Mouse (Mus musculus) T-helper 1 cell (primary cell): ENCODE data around the gene Rad51d.
"Not testable (repeated sequence)": the region's sequence is repeated elsewhere in the genome, so short reads cannot be mapped to it uniquely, and the experiment has no call there.

ENCODE experiments used
- in situ Hi-C: fragments of 300-600 bp; cut with MboI, MseI; formaldehyde crosslinking; loops from one replicate; pipeline ENCODE4 v1.15.1; 2025; ENCODE audit warnings: high pct_unique_total_duplicates

Gene Rad51d

DNA sequence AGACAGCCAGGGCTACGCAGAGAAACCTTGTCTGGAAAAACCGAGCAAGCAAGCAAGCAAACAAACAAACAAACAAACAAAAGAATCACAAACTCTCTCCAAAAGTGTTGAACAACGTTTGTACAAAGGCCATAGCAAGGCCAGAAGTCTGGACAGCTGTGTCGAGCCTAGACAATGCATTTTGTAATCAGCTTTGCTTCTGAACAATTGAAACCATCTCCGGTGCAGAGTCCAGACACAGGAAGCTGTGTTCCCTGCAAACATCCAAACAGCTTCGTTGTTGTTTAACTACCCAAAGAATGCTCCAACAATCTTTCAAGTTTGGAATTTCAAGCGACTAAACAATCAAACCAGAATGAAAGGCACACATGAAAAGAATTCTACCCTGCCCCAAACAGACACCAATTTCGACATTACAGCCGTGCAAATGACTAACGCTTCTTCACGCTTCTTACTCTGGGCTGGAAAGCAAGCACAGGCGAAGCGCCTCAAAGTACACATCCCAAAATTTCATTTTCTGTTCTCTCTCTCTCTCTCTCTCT lies 33.0 kb downstream of the Rad51d start:
- in situ Hi-C loops = no loop called here

GRCm38 (mm10) chr11:82856032-82856431 lies 34.4 kb downstream of the Rad51d start:
- in situ Hi-C loops = no loop called here

GRCm38 (mm10) chr11:82855327-82855973 lies 35.0 kb downstream of the Rad51d start:
- in situ Hi-C loops = no loop called here

DNA sequence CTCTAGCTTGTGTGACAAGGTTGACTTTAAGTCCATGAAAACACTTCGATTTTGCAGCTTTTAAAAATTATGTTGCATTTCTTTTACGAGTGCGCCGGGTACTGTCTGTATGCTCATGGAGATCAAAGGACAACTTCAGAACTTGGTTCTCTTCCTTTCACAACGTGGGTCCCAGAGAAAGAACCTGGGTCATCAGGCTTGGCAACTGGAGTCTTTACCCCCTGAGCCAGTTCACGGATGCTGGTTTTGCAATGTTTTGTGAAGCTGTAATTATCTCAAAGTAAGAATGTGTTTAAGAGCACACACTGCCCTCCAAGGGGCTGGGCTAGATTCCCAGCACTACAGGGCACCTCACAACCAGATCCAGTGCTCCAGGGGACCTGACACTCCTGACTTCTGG lies 36.3 kb downstream of the Rad51d start:
- in situ Hi-C loops = no loop called here

GRCm38 (mm10) chr11:82852958-82853357 lies 37.5 kb downstream of the Rad51d start:
- in situ Hi-C loops = no loop called here

- in situ Hi-C loops = no loop called here
Observed at GRCm38 (mm10) chr11:82852540-82852939, 37.9 kb downstream of the Rad51d start.

- in situ Hi-C loops = no loop called here
Observed at GRCm38 (mm10) chr11:82852115-82852514, 38.3 kb downstream of the Rad51d start.

GRCm38 (mm10) chr11:82850259-82850658 lies 40.2 kb downstream of the Rad51d start:
- in situ Hi-C loops = no loop called here

- in situ Hi-C loops = no loop called here
Observed at GRCm38 (mm10) chr11:82847571-82848000, 42.8 kb downstream of the Rad51d start.

DNA sequence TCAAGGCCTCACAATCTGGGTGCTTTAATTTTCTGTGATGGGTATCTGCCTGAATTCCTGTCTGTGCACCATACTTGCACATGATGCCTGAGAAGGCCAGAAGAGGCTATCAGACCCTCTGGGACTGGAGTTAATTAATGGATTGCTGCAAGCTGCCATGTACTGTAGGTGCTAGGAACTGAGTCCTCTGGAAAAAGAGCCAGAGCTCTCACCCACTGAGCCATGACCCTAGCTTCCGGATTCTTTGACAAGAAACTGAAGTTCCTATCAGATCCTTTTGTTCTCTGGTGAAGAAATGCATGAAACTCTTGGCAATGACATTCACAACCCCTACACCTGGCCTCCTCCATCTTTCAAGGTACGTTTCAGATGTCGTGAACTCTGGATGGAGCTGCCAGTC lies 43.5 kb downstream of the Rad51d start:
- in situ Hi-C loops = no loop called here

DNA sequence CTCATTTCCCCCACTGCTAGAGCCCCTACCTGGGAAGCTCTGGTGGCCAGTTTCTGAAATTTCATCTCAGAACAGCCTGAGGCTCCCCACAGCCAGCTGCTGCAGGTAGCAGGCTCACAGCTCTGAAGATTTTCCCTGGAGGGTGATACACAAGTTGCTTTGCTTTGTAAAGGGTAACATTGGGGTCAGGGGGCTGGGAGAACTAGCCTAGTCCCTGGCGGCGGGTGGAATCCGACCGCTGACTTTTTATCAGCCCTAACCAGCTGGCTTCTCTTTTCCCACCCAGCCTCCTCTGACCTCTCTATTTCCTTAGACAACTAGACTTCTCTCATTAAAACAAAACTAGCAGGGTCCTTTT lies 44.4 kb downstream of the Rad51d start:
- in situ Hi-C loops = no loop called here

- in situ Hi-C loops = no loop called here
Observed at GRCm38 (mm10) chr11:82845415-82846078, 44.9 kb downstream of the Rad51d start.

GRCm38 (mm10) chr11:82844771-82845414 lies 45.5 kb downstream of the Rad51d start:
- in situ Hi-C loops = no loop called here

GRCm38 (mm10) chr11:82838511-82838910 lies 51.9 kb downstream of the Rad51d start:
- in situ Hi-C loops = no loop called here

DNA sequence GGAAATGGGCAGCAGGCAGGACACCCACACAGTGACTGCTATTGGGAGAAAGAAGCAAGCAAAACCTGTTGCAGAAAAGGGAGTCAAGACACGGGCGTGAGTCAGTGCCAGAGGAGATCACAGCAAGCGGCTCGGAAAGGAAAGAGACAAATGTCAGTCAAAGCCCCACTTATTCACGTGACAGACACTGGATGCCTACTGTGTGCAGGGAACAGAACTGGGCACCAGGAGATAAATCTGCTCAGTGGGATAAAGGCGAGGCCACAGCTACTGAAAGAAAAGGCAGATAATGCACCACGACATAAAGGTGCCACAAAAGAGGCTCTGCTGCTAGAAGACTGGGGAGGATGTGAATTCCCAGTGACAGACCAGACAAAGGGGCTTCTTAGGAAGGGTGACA lies 52.6 kb downstream of the Rad51d start:
- in situ Hi-C loops = no loop called here

- in situ Hi-C loops = no loop called here
Observed at GRCm38 (mm10) chr11:82837192-82837591, 53.2 kb downstream of the Rad51d start.

GRCm38 (mm10) chr11:82835616-82836432 lies 54.6 kb downstream of the Rad51d start:
- in situ Hi-C loops = no loop called here

DNA sequence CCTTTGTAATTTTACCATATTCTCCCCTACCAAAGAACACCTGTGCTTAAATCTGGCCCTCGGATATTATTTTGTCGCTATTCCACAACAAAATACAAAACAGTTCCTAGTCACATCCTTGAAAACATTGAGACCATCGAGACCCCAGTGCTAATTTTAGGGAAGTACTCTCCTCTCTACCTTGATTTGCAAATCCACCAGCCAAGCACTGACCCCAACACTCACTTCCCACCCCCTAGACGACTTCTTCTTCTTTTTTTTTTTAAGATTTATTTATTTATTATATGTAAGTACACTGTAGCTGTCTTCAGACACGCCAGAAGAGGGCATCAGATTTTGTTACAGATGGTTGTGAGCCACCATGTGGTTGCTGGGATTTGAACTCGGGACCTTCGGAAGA lies 56.1 kb downstream of the Rad51d start:
- in situ Hi-C loops = not testable (repeated sequence)

DNA sequence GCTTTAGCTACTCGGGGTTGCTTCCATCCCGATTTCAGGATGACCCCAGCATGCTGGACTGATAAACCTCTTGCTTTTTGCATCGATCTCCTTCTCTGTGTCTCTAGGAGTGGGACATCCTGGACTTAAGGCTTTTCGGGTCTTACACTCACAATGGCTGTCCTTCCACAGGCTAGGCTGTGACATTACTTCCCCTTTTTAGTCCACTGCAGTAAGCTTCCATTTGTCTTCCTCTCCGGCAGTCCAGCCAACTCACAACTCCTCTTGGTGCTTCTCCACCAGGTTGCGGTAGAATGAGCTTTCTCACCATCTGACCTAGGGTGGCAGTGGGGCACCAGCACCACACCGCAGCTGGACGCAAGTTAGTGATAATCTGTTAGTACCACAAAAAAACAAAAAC lies 56.5 kb downstream of the Rad51d start:
- in situ Hi-C loops = no loop called here

GRCm38 (mm10) chr11:82832402-82832801 lies 58.0 kb downstream of the Rad51d start:
- in situ Hi-C loops = not testable (repeated sequence)

GRCm38 (mm10) chr11:82831008-82831893 lies 59.2 kb downstream of the Rad51d start:
- in situ Hi-C loops = no loop called here
